Mouse (Mus musculus) frontal cortex, postnatal 14 days (tissue): ENCODE results near the gene Mroh2a.
A peak's percentile ranks its signal among the peaks of the same experiment; 100 is the strongest.

Experiments used
- DNase-seq, 2 experiments: peaks; one replicate each; pipeline ENCODE4 v3.0.0; 2022; ENCODE audit warnings: low spot score in 2 of 2

Gene Mroh2a

DNA sequence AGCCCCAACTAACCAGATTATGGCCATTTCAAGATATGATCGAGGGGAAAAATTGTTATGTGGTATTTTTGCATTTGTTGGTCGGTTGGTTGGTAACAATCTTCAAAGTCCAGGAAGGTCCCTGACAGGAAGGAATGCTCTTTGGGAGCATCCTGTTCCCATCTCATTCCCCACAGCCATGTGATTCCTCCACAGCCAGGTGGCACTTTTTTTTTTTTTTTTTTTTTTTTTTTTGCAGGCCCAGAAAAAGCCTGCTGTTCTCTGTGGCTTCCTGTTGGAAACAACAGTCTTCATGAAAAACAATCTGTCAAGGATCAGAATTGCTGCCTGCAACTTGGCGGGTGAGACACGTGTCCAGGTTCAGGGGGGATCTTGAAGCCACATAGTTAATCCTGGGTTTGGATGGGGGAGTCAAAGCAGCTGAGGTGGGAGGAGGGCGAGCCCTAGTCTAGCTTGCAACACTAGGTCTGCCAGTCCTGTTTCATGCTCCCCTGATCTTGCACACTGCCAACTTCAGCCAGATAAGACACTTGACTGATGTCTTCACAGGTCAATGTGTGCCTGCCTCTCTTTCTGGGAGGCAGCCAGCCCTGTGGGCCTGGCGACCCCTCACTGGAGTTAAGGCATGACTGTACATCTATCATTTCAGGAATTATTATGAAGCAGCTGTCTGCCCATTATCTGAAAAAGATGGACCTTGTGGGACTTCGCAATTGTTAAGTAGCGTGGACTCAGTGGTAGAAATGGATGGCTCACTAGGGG, 32.3 kb downstream of the Mroh2a start:
- DNase-seq: no peak

DNA sequence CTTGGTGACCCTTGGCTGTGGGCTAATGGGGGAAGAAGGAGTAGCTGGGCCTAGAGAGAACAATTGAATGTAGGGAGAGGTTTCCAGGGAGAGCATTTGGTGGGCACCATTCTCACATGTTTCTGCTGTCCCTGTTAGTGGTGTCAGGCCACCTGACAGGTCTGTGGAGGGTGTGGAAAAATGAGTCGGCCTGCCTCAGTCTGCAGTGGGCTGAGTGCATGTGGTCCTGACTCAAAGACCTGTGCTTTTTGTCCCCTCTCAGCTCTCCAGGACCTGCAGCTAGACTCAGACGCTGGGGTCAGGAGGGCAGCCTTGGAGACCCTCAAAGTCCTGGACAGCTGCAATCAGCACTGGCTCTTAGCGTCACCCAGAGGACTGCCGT, 32.8 kb downstream of the Mroh2a start:
- DNase-seq: no peak

DNA sequence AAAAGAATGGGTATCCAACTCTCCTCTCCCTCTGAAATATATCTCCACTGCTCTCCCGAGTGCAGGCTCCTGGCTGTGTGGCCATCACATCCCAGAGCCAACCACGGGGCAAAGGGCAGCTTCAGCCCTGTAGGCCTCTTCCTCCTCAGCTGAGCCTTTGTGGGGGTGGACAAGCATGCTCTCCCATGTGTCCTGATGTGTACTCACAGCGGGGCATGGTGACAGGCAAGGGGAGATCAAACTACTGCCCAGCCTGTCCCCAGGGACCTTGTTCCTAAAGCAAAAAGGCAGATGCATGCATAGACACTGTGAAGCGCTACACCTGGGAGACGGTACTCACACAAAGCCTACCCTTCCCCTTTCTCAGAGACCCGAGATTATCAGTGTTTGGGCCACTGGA, 33.3 kb downstream of the Mroh2a start:
- DNase-seq: no peak

DNA sequence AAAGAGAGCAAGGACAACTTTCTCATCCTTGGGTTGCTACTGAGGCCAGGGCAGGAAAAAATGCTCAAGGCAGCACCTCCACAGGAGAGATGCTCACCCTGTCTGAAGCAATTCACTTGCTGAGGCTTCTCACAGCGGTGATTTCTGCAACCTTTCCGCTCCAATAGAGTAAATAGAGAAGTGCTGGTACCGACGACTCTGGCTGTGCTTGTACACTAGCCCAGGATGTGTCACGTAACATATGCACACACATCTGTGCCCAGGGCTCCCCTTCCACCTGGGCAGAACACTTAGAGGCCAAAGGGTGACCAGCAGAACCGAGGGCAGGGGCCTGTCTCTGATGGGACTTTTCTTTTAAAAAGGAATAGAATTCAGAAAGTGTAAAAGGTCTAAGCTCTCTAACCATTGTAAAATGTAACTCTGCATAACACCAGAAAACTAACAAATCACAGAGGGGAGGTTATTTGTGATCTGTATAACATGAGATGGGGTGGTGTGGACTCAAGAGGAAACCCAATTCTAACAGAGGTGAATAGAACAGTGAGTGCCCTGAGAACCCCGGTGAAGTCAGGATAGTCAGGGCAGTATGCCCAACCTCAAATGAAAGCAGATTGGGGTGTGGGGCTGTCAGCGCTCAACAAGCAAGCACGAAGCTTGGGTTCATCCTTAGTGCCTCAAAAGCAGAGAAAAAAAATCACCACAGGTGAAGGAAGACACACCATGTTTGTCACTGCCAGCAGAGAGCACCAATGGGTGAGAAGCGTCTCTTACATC, 34.0 kb downstream of the Mroh2a start:
- no peak for DNase-seq

DNA sequence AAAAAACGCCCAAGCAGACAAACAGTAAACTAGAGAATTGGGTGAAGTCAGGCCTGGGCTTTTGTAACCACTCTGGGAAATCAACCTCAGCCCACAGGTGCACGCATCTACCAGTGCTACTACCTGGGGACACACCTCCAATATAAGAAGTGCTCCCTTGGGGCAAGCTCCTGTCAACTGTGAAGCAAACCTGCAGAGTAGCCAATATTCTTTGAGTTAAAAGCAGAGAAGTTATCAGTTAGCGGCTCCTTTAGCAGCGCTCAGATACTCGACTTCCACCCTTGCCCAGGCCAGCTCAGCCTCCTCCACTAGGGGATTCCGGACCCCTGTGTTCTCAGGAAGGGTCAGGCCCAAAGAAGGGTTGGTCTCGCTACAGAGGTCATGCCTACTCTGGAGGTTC, 34.9 kb downstream of the Mroh2a start:
- DNase-seq: no peak

DNA sequence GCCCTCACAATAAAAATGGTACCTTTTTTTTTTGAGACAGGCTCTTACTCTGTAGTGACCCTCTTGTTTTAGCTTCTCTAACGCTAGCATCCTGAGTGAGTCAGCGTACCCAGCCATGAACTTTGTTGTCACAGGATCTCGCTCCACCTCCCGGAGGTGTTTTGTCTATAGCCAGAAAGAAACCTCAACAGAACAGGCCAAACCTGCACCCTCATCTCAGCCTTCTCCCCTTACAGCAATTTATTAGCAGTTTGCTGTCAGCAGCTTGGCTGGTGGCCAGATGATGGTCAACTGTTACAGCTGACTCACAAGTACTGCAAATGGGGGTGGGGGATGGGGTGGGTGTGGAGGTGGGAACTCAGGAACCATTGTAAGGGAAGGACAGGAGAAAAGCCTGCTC, 35.5 kb downstream of the Mroh2a start:
- DNase-seq: no peak

DNA sequence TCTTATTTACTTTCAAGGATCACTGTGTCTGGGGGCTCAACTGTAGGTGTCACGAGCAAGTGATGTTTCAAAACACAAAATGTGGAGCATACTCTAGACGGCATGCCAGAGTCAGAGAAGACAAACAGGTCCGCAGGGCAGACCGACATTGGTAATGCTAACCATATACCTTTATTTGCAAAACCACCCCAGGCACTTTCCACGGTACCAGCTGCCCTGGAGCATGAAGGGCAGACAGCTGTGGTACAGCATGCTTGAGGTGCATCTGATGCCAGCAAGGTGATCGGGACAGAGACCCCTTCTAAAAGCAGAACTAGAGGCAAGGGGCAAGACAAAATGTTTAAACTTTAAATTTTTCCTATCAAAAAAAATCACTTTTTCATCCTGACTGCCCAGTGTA, 36.2 kb downstream of the Mroh2a start:
- no peak for DNase-seq

DNA sequence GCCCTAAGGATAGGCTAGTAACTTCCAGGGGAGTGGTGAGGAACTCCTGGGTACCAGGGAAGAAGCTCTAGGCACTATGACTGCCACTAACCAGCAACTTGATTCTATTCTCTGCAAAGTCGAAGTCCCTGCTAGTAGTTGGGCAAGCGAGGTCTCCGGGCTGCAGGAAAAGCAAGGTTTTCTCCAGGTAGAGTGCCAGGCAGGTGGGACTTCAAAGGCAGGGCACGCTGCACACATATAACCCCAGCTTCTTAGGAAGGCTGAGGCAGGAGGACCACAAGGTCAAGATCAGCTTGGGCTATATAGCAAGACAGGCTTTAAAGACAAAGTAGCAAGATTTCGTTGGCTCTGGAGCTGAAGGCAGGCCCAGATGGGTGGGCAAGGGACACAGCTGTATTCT, 37.0 kb downstream of the Mroh2a start:
- DNase-seq: no peak

DNA sequence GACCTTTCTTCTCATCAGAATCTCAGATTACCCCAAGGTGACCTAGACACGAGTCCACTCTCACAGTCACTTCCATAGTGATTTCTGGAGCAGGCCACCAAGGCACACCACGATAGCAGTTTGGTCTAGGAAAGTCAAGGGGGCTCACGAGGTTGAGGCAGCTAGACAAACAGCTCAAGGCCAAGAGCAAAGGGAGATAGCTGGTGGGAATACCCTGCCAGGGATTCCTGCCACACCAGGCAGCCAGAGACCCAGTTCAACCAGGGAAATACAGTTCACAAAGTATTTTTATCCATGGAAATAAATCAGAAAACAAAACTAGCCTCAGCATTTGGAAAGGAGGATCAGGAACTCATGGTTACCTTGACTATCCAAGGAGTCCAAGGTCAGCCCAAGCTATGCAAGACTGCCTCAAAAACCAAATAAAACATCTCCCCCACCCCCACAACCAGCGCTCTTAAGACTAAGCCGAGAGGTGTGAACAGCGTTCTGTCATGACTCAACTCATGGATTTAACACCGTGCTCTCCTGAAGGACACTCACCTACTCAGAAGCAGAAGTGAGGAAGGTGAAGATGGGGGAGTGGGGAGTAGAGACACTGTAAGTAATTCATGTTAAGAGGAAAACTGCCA, 37.6 kb downstream of the Mroh2a start:
- DNase-seq: no peak

DNA sequence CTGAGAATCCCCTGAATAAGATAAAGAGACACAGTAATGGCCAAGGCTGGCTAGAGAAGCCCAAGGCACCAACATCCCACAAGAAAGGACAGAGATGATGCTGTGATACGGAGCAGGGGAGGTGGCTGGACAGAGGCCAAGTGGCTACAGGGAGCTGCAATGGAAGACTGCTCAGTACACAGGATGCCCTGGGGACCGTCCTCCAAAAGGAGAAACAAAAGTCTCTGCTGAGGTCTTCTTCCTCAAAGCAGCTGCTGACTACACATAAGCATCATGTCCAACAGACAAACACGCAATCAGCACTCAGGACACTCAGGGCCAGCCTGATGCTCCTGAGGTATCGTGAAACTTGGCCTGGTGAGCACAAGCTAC, 38.1 kb downstream of the Mroh2a start:
- DNase-seq: peak in 1 of 2 experiments; percentile 32

DNA sequence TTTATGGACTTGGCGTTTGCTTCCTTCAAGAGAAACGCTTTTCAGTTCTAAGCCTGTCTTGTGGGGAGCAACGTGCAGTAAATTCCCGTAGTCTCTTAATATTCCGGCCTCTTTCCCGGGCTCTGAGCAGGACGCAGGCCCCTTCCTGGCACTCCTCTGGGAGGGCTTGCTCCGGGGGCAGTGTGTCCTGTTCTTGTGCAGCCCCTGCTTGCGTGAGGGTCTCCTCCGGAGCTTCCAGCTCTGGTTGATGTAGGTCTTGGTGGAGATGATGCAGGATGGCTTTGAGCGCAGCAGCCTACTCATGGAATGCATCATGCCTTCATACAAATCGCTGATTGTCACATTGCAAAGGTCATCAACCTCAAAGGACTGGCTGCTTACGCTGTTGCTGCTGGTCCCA, 39.3 kb downstream of the Mroh2a start:
- no peak for DNase-seq

DNA sequence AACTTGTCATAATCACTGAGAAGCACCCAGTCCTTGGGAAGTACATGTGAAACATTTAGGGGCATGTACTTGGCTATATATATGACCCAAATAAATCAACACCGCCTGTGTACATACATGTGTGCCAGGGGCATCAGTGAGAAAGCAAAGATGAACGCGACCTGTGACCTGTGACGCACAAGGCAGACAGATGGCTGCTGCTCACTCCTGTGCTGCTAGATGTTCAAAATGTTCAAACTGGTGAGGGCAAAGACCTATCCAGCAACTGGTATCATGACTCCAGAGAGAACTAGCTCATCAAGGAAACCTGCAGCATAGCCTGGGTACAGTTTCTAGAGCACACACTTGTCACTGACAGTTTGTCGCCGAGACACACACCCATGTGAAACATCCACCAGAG, 40.7 kb downstream of the Mroh2a start:
- DNase-seq: peak in 1 of 2 experiments; percentile 7

DNA sequence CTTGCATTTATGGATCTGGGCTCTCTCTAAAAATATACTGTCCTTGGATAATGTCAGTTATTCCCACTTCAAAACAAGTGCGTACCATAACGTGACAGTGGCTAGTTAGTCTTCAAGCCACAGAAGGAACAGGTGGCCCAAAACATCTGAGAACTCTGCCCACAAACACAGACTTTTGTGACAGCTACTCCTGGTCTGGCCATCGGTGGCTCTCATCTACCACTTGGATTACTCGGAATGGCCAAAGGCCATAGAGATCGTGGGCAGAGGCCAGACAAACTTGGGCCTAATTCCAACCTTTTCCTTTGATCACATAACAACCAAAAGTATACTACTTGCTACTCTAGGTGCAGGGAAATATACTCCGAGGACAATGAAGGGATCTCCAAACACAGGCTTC, 41.3 kb downstream of the Mroh2a start:
- peak in 1 of 2 experiments; percentile 13 for DNase-seq

DNA sequence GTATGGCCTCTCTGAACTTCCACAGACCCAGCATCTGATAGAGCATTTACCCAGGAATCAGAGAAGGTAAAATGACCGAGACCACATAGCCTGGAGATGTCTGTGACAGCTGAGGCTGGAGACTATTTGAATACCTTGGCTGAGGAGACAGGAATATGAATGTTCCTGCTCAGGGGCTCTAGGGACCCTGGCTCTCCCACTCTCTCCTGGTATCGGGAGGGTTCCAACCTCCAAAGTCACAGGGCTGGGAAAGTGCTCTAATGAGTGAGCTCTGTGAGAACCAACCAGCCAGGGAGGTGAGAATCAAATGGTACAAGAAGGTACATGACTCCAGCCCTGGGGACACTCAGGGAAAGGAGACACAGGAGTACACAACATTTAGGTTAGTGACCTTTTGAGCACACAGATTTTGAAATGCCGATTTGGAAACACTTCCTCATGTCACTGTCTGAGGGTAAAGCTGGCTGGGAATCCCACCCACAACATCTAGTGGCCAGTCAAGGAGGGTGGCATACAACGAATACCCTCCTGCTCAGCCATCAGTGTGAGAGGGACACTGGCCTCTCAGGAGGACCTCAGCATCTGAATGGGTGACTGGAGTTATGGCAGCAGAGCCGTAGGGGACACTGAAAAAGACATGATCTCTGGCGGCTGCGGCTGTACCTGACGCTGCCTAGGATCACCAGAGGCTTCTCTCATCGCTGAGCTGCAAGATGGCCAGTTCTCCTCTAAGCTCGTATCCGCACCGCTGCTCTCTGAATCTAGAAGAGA, 42.9 kb downstream of the Mroh2a start:
- DNase-seq: no peak

DNA sequence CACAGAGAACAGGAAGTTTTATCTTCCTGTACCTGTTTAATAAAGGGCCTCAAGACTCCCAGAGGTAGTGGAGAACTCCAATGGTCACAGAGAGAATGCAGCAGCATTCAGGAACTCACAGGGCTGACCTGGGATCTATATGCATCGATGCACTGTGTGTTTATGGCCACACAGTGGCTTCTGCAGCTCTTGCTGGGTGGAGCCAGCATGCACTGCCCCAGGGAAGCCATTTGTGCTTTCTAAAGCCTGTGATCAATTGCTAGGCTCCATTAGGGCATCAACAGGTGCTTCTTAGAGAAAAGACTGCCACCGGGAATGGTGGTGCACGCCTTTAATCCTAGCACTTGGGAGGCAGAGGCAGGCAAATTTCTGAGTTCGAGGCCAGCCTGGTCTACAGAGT, 46.1 kb downstream of the Mroh2a start:
- DNase-seq: no peak

DNA sequence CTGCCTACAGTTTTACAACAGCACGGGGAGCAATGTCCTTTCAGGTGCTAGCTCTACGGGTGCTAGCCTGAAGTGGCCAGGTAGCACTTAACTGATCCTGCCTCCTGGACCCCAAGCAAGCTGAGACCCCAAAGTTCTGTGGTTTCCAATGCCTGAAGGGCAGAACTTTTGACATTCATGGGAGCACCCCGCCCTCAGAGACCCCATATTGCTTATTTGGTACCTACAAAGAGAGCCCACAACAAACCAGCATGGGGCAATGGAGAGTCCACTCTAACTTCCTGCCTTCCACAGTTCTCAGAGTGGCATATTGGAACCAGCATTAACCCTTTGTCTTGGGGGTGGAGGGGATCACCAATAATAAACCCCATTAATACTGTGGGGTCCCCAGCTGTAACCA, 46.5 kb downstream of the Mroh2a start:
- no peak for DNase-seq

DNA sequence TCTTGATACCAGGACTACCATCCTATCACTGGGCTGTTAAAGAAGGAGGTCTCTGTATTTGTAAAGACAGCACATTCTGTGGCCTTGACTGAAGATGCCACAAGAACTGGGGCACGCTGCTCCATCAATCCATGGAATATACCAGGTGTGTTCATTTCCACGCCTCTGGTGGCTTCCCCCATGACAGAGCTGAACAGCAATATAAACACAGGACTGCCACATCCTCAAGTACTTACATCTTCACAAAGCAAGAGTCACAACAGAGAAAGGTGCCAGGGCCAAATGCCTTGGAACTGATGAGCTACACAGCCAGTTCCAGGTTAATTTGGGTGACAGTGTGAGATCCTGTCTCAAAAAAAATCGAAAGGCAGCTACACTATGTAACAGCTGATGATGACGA, 47.0 kb downstream of the Mroh2a start:
- DNase-seq: no peak

DNA sequence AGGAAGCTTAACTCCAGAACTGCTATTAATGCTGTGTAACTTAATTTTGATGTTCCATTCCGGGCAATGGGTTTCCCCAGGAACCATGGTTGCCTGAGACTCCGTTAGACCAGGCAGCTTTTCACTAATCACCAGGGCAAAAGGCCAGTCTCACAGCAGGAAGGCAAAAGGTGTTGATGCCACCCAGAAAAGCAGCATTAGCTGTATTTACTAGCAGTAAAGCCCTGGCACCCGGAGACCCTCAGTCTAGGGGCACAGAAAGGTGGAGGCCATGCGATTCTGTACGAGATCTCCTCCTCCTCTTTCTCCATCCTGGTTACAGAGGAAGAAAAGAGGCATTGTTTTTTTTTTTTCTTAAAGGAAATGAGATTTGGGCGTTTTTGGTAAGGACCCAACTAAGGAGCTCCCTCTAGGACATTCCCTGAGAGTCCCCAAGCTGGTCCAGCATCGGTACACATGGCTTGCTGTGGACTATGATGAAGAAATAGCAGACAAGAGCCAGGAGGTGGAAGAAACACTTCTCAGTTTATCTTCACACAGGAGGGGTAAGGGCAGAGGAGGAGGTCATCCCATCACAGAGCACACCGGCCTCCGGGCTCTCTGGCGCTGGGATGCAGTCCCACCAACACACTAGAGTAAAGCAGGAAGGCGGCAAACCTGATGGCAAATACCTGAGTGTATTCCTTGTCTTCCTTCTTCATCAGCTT, 47.7 kb downstream of the Mroh2a start:
- no peak for DNase-seq

DNA sequence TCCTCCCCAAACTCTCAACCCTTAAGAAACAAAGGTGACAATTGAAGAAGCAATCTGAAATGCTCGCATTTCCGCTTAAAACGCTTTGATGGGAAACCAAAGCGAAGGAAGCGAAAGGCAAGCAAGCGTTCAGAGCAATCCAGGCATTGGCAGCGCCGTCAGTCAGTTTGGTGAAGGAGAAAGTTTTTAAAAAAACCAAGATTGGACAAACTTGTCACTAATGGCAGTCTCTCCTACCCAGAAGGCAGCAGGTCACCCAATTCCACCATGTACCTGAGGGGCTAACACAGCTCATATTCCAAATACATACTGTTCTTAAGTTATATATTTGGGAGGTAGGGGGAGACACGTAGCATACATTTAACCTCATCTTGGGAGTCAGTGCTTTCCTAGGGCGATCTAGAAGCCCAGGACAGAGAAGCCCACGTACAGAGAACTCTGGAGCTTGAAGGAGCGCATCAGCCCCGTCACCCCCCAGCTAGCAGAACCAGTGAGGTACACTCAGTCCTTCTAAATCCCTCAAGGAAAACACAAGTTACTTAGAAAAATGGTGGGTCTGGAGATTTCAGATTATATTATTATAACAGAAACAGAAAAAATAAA, 48.4 kb downstream of the Mroh2a start:
- no peak for DNase-seq

DNA sequence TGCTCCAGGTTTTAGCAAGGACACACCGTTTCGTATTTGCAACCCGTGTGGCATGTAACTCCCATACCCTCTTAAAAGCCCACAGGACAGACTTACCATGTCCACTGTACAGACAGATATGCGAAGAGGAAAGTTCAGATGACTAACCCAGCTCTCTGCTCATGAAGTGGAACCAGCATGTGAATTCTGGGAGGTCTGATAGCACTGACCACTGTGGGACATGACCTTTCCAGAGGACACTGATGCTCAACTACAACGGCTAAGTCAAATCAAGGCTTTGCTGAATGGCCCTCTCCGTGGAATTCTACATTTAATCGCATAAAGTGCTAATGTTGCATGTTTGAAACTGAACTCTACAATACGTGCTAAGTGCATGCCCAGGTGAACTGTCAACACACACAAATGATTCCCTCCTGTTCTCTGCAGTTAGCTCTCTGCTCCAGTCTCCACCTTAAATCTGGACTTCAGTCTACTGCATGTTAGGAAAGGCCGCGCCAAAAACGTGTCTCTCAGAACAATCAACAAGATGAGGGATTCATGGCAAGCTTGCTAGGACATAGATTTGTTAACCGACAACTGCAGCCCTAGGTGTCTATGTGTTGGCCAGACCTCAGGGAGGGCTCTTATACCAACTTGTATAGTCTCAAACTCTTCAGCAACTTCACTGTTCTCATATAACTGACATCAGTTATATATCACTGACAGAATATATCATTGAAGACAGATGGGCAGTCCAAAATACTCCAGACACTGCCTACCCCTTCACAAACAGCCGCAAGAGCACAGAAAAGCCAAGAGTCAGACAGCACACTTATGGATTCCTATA, 49.1 kb downstream of the Mroh2a start:
- no peak for DNase-seq
